Mouse (Mus musculus) embryonic stem cell, embryonic (primary cell): ENCODE results near the gene Samd13.

ENCODE experiments used
- CTCF ChIA-PET, 4 experiments: fragments of 300-600 bp in 2 of 4; fragments of 350-600 bp in 2 of 4; sonication (Branson Sonifier 250); formaldehyde crosslinking; loops; one replicate each; lab custom pipeline; 2022; ENCODE audit warnings: inconsistent platforms in 2 of 4; lab: Charles Lee
- POLR2A ChIA-PET, 4 experiments: fragments of 300-600 bp in 2 of 4; fragments of 350-600 bp in 2 of 4; sonication (Branson Sonifier 250); formaldehyde crosslinking; loops; one replicate each; lab custom pipeline; 2022; ENCODE audit warnings: antibody characterized with exemption in 4 of 4, inconsistent platforms in 1 of 4; lab: Charles Lee

Samd13 gene

DNA sequence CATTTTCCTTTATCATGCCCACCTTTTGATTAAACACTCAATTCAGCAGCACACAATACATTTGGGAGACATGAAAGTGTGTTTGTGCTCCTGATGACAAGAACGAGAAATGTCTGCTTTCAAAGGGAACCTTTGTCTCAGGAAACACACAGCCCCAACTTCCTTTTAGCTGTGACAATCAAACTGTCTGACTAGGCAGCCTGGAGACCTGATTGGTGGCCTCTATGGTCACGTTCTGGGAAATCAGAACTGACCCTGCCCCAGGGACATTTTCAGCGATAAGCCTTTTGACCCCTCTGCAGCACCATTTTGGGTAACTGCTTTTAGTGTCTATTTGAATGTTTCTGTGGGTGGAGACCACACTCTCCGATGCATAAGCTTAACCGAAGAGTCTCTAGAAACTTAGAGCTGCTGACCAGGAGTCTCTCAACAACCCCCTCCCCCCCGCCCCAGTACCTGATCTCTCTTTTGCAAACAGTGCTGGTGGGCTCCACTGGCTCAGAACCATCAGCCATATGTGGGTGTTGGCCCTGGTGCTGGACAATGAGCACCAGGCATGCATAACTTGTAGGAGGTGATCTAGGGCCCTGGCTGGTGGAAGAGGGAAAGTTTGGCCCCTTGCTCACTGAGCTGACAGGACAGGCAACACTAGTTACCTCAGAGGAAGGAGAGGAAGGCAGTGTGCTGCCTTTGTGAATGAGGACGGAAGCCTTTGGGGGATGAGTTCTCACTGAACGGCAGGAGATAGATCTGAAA, 57.0 kb downstream of the Samd13 start:
- ChIA-PET CTCF (interaction anchor here in 1 of 4 experiments (0.6 to 0.9 kb wide), 2 partner anchors 26 to 205 kb away, joined by 4 to 14 read pairs; no protein-coding TSS in a partner anchor), POLR2A (interaction anchor here in 2 of 4 experiments (1.1 to 1.4 kb wide), 2 partner anchors 8 to 27 kb away, joined by 3 read pairs; no protein-coding TSS in a partner anchor)

- ChIA-PET CTCF (no interaction called here), POLR2A (interaction anchor here in 2 of 4 experiments (0.8 kb wide), 2 partner anchors 104 to 125 kb away, joined by 3 read pairs; partner anchors contain the start of gene Rpf1 (in 1 of the 2))
Measured at GRCm38 (mm10) chr3:146625766-146626165, 59.6 kb downstream of the Samd13 start.

DNA sequence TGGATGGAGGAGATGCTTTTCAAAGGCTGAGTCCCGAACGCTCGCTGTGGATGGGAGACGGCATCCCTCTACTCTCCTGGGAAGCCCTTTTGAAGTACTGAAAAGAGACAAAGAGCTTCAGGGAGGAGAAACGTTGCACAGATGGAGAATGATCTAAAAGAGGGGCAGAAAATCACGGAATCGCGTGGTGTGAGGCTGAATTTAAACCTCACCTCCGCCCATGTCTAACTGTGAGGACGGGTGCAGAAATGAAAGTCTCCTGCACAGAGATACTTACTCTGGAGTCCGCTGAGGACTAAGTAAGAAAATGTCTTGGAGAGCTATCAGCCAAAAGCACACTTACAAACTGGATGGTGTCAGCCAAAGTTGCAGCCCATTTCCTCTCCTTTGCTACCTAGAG, 63.4 kb downstream of the Samd13 start:
- ChIA-PET POLR2A (no interaction called here), CTCF (no interaction called here)

DNA sequence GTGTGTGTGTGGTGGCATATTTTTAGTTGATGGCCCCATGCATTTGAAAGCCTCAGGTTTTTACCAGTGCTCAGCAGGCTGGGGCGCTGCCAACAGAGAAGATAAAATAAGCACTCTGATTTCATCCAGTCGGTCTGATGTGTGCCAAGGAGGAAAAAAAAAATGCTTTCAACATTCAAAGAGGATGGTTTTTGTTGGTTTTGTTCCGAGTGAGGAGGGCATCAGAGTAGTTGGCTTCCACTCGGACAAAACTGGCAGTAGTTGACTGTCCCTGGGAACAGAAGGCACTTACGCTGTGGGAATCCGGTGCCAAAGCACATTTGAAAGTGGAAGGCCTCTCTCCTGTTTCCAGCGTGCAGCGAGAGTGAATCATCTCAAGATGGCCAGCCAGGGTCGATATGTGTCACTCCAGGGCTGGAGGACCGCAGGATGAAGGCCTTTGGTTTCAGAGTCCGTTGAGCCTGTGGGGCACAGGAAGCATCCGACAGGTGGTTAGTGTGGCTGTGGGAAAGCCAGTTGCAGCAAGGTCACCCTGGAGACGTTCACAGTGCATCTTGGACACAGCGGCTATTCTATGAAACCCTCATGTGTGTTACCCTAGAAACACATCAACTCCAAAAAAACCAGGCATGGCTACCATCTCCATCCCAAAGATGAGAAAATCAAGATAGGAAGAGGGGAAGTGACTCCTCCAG, 64.7 kb downstream of the Samd13 start:
- POLR2A ChIA-PET = interaction anchor here in 1 of 4 experiments (0.9 kb wide), 1 partner anchor 9 kb away, joined by 3 read pairs; no protein-coding TSS in a partner anchor
- CTCF ChIA-PET = no interaction called here

- ChIA-PET CTCF (no interaction called here), POLR2A (interaction anchor here in 2 of 4 experiments (0.5 to 0.9 kb wide), 2 partner anchors 9 to 1070 kb away, joined by 3 to 5 read pairs; no protein-coding TSS in a partner anchor)
Measured at GRCm38 (mm10) chr3:146620101-146620500, 65.3 kb downstream of the Samd13 start.

- CTCF ChIA-PET = interaction anchor here in 1 of 4 experiments (0.6 to 1.0 kb wide), 2 partner anchors 296 to 371 kb away, joined by 3 to 7 read pairs; no protein-coding TSS in a partner anchor
- POLR2A ChIA-PET = no interaction called here
Measured at GRCm38 (mm10) chr3:146618357-146618756, 67.0 kb downstream of the Samd13 start.

GRCm38 (mm10) chr3:146617946-146618345, 67.4 kb downstream of the Samd13 start:
- ChIA-PET POLR2A (no interaction called here), CTCF (interaction anchor here in 1 of 4 experiments (1.0 kb wide), 1 partner anchor 297 kb away, joined by 3 read pairs; no protein-coding TSS in a partner anchor)

- ChIA-PET POLR2A (no interaction called here), CTCF (no interaction called here)
Measured at GRCm38 (mm10) chr3:146616533-146617283, 68.7 kb downstream of the Samd13 start.

DNA sequence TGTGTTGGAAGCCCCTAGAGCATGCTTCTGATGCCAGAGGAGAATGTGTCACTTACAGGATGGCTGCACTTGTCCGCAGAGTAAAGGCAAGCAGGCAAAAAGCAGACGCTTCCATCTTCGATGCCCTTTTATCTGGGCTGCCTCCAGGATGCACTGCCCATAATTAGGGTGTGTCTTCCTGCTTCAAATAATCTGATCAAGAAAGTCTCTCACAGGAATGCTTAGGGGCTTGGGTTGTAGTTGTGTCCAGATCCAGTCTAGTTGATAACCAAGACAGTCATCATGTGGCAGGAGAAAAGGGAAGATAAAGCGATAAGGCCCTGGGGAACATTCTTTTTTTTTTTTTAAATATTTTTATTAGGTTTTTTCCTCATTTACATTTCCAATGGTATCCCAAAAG, 69.9 kb downstream of the Samd13 start, which contains the start of gene Dnase2b:
TSS of gene Dnase2b (minus strand) at position 101 of the 400 bp plus-strand sequence.
- POLR2A ChIA-PET = no interaction called here
- CTCF ChIA-PET = no interaction called here

GRCm38 (mm10) chr3:146611821-146612220, 73.6 kb downstream of the Samd13 start:
- ChIA-PET CTCF (interaction anchor here in 1 of 4 experiments (0.6 kb wide), 1 partner anchor 59 kb away, joined by 4 read pairs; no protein-coding TSS in a partner anchor), POLR2A (interaction anchor here in 1 of 4 experiments (0.7 kb wide), 1 partner anchor 140 kb away, joined by 3 read pairs; no protein-coding TSS in a partner anchor)

GRCm38 (mm10) chr3:146611261-146611660, 74.1 kb downstream of the Samd13 start:
- ChIA-PET CTCF (interaction anchor here in 1 of 4 experiments (0.6 kb wide), 1 partner anchor 60 kb away, joined by 4 read pairs; no protein-coding TSS in a partner anchor), POLR2A (no interaction called here)

- CTCF ChIA-PET = no interaction called here
Measured at GRCm38 (mm10) chr3:146610322-146610721, 75.1 kb downstream of the Samd13 start.

DNA sequence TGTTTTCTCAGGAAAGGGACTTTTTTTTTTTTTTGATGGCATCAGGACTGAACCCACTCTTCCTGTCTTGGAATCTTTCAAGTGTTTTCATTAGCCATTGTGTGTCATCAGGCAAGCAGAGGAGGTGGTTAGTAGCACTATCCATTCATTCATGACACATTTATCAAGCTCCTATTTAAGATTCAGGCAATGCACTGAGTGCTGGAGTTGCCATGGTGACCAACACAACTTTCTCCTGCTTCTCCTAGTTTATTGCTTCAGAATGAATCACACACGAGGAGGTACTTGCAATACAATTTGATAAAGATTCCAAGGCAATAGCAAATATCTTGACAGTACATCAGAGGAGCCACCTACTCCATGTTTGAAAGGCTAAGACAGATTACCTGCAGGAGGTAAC, 78.0 kb downstream of the Samd13 start:
- POLR2A ChIA-PET = no interaction called here
- CTCF ChIA-PET = interaction anchor here in 1 of 4 experiments (1.0 kb wide), 1 partner anchor 9 kb away, joined by 7 read pairs; no protein-coding TSS in a partner anchor

More at GRCm38 (mm10) chr3:146610322-146610721, 75.1 kb downstream of the Samd13 start:
- POLR2A ChIA-PET = no interaction called here

- POLR2A ChIA-PET = interaction anchor here in 1 of 4 experiments (0.5 kb wide), 1 partner anchor 1046 kb away, joined by 5 read pairs; no protein-coding TSS in a partner anchor
Measured at GRCm38 (mm10) chr3:146604647-146605046, 80.7 kb downstream of the Samd13 start.

GRCm38 (mm10) chr3:146602531-146602930, 82.9 kb downstream of the Samd13 start:
- POLR2A ChIA-PET = no interaction called here
- CTCF ChIA-PET = no interaction called here

More at GRCm38 (mm10) chr3:146604647-146605046, 80.7 kb downstream of the Samd13 start:
- CTCF ChIA-PET = no interaction called here

DNA sequence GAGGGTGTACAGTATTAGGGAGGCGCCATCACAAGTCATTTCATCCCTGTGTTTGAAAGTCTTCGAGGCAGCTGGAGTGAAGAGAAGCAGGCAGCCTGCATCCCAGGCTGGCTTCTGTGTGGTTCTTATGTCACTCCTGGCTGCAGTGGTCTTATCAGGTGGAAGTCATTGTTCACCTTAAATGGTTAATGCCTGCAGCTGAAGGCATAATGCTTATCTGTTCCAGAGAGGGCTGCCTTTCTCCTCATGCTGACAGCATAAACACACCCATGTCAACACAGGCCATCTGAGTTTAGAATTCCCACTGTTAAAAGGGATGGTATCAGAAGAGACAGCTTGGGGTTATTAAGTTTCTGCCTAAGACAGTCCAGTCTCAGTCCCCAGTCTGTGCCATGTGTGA, 84.2 kb downstream of the Samd13 start:
- POLR2A ChIA-PET = interaction anchor here in 1 of 4 experiments (1.0 kb wide), 1 partner anchor 14 kb away, joined by 3 read pairs; no protein-coding TSS in a partner anchor
- CTCF ChIA-PET = no interaction called here

GRCm38 (mm10) chr3:146599198-146599900, 86.0 kb downstream of the Samd13 start:
- CTCF ChIA-PET = interaction anchor here in 1 of 4 experiments (0.6 kb wide), 1 partner anchor 32 kb away, joined by 3 read pairs; no protein-coding TSS in a partner anchor
- POLR2A ChIA-PET = interaction anchor here in 3 of 4 experiments (0.6 to 0.7 kb wide), 3 partner anchors 106 to 1373 kb away, joined by 3 to 6 read pairs (median 5); no protein-coding TSS in a partner anchor
